Mouse (Mus musculus) fat pad, adult 2 months (tissue): Measurements from ENCODE around the gene Pik3r2.
A peak's percentile ranks its signal among the peaks of the same experiment; 100 is the strongest.

Experiments used
- DNase-seq: peaks from one replicate; pipeline ENCODE4 v3.0.0-alpha.2; 2011; ENCODE audit warnings: low read depth, low spot score; ENCODE audit errors: extremely low read depth

Gene Pik3r2

DNA sequence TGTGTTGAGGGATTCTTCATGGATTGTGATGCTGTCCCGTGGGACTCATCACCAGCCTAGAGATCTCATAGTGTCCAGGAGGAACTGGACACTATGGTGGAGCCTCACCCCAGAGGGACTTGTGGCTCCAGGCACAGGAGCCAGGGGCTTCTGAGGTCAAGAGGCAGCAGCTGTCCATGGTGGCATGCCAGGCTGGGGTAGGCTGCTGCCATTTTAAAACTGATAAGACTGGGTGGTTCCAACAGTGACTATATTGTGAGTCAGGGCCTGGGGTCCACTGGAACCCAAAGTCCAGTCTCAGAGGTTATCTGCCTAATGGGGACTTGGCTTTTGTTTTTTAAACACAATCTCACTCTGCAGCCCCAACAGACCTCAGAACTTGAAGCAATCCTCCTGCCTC, 25.3 kb upstream of the Pik3r2 start:
- DNase-seq, result no peak

DNA sequence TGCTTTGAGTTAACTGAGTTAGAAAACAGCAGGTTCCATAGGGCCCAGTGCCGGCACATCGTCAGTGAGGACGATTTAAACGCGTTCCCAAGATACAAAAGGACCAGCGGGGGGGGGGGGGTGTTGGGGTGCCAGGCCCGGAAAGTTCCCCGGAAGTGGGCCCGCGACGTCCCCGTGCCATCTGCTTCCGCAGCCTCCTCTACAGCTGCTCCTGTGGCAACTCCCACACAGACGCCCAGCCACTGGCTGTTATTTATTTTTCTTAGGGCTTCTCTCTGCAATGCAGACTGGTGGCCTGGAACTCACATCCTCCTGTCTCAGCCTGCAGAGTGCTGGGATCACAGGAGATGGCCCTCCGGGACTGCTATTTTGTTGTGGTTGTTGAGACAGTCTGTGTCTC, 24.6 kb upstream of the Pik3r2 start:
- no peak for DNase-seq

DNA sequence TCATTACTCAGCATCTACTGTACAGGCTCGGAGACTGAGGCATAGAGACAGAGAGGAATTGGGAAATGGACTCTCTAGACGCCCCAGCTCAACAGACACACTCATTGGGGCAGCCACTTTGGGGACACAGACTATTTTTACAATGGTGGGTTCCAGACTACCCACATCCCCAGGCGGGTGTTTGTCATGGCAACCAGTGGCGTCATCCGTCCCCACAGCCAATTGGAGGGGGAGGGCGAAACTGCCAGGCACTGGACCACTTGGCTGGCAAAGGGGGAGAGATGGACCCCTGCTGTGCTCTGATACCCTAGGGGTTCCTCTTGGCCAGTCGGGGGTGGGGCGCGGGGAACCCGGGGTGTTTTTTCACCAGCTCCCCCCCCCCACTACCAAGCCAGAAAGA, 24.1 kb upstream of the Pik3r2 start:
- no peak for DNase-seq

DNA sequence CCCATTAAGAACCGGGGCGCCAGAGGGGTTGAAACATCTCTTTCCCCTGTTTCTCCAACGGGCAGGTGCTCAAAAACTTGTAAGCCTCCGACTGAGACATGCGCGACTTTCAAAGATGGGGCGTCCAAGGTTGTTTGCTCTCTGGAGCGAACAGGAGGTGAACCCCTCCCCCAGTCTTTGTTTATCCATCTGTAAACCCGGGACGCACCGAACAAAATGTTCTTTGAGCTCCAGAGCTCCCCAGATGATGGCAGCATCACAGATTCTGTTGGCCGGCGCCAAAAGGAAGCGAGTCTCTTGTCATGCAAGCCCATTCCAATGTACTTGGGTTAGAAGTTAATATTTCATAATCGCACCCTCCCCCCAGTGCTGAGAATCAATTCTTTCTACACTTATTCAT, 21.8 kb upstream of the Pik3r2 start:
- DNase-seq, result no peak

DNA sequence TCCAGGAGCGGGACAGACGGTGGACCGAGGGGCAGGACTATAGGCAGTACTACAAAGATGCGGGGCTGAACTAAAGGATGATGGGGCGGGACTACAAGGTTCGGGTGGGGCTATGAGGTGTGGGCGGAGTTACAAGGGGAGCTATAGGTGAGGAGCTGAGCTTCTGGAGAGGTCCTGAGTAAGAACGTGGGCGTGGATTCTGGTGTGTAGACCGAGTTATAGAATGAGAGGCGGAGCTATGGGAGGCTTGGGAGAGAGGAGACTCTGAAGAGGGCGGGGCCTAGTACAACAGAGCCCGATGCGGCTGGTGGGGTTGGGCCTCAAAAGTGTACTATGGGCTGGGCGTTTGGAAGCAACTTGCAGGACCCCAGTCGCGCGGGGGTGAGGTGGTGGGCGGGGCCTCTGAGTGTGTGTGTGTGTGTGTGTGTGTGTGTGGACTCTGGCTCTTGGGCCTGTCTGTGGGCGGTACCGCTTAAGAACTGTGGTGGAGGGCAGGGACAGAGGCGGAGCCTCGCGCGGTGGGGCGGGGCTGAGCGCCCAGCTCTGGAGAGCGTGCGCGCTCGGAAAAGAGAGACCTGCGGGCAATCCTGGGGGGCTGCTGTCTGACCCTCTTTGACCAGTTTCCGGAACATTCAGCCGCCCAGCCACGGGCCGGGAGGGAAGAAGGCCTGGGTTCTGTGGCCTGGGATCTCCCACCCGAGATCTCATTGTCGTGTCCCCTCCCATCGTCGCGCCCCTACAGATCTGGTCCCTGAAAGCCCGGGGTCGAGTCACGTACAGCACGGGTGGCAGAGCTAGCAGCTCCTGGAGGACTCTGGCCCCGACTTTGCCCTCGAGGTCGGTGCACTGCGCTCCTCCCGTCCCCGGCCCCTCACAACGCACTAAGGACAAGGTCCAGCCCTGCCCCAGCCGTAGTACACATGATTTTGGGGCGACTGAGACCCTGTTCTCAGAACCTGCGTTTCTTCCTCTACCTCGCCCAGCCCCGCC, 20.9 kb upstream of the Pik3r2 start:
- peak; percentile 97 for DNase-seq

GRCm38 (mm10) chr8:70796403-70797080, 20.0 kb upstream of the Pik3r2 start:
- no peak for DNase-seq

GRCm38 (mm10) chr8:70795370-70795769, 18.9 kb upstream of the Pik3r2 start:
- DNase-seq, result no peak

DNA sequence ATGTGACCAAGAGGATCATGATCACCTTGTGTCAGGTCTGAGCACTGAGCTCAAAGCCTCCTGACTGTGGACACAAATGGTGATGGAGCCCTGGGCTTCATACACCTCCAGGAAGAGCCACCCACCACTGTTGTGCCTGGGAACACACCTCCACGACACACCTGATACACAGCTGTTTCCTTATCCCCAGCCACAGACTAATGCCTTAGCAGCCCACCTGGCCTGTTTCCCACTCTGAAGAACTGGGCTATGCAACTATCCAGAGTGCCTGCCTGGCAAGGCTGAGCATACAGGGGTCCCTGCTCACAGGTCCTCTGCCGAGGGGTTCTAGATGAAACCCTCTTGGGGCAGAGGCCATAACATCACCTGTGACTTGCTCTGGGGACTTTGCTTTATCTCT, 17.7 kb upstream of the Pik3r2 start:
- no peak for DNase-seq

DNA sequence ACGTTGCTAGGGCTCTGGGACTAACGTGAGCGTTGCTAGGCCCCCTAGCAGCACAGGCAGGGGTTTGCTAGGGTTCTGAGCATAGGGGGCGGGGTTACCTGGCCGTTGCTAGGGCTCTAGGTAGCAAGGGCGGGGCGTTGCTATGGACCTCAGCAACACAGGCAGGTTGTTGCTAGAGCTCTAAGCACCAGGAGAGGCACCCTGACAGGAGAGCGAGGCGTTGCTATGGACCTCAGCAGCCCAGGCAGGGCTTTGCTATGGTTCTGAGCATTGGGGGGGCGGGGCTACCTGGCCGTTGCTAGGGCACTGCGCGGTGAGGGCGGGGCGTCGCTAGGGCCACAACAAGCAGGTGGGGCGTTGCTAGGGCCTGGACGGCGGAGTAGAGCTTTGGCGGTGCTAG, 16.2 kb upstream of the Pik3r2 start:
- DNase-seq, result no peak

DNA sequence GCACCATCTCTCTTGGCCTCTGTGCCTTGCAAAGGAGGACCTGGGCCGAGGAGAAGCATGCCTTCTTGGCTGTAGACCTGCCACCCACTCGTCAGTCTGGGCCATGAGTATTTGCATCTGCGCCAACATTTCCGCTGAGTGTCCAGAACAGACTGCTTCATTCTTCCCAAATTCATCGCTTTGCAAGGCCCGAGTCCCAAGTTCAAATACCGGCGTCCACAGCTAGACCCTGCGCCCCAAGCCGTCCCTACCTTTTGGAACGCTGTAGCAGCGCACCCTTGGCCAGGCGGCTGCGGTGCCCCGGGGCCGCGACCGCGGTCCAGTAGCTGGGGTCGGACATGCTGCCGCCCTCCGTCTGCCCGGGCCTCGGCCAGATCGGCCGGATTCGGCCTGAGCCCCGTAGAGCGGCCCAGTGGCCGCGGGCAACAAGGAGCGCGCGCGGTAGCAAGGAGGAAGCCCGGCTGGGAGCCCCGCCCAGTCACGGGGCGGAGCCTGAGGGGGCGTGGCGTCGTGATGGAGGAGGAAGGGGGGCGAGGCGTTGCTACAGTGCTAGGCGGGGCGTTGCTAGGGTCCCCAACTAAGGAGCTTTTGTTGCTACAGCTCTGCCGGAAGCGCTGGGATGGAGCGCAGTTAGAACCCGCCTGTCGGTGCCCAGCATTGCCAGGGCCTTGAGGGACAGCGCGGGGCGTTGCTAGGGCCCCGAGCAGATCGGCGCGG, 15.6 kb upstream of the Pik3r2 start:
- DNase-seq, result no peak

DNA sequence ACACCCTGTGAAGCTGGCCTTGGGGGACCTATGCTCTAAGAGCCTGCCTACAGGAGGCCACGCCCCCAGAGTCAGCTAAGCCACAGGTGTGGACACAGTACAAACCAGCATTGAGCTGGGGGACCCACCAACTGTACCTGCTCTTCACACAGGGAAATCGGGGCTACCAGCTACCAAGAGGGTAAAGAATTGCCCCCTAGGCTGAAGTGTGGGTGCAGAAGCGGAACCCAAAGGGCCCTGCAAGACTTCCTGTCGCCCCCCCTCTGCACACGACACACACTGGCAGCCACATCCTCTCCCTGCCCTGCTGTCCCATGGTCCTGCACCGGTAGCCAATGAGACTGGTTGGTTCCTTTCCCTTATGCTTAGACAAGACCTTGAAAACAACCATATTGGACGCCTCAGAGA, 14.8 kb upstream of the Pik3r2 start:
- DNase-seq, result no peak

DNA sequence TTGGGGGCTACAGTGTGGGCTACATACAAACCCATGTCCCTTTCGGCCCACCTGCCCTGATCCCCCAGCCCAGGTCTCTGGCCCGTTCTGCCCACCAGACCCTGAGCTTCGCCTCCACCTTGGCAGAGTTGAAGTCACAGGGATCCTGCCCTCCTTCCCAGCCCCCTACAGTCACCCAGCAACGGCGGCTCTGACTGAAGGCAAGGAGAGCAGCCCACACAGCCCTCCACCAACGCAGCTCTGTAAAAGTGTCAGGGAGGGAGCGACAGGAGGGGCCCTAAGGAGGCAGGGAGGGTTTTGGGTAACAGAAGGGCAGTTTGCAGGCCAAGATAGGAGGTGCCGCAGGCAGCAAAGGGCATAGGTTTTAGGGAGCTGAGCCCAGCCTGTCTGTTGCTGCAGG, 14.3 kb upstream of the Pik3r2 start:
- no peak for DNase-seq

GRCm38 (mm10) chr8:70789046-70789445, 12.5 kb upstream of the Pik3r2 start:
- DNase-seq, result no peak

GRCm38 (mm10) chr8:70787941-70788667, 11.6 kb upstream of the Pik3r2 start:
- no peak for DNase-seq

DNA sequence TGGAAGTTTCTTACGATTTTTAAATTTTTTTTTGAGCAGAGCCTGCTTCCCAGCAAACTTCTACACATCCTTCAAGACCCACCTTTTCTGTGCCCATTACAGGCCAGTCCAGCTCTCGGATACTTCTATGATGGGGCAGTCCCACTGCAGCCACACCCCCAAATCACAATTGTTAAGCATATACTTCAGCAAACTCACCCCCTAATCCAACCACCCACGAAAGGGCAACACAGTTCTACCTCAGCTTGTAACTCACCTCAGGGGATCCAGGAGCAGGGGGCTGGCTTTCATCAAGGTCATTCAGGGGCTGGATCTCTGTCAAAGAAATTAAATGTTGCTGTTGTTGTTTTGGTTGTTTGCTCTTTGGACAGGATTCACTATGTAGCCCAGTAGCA, 10.5 kb upstream of the Pik3r2 start:
- DNase-seq, result no peak

DNA sequence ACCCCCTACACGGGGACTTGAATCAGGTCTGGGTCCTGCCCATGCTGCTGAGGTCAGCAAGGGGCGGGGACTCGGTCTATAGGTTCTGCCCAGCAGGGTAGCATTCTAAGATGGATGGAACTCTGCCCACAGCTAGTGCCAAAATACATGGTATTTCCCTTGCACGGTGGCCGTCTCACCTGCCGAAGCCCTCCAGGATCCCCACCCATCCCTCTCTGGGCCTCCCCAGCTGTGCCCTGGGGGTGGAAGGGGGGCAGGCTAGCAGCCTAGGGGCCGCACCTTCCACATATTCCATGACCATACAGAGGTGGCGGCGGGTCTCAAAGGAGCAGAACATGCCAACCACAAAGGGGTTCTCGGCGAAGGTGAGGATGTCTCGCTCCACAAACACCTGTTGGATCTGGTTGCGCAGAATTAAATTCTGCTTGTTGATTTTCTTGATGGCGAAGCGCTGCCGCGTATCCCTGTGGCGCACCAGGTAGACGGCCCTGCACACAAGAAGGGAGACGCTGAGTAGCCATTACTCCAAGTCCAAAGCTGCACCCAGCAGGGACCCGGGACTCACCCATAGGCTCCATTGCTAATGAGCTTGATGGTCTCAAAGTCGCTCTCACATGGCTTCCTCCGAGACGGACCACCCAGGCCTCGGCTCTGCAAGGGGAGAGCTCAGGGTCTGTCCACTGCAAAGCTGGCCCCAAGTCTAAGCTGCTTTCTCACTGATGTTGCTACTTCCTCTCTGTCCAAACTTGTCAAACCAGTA, 10.0 kb upstream of the Pik3r2 start:
- no peak for DNase-seq

- DNase-seq, result no peak
Observed at GRCm38 (mm10) chr8:70780093-70780492, 3.6 kb upstream of the Pik3r2 start.

- no peak for DNase-seq
Observed at GRCm38 (mm10) chr8:70775851-70776495, 540 bp downstream of the Pik3r2 start.

DNA sequence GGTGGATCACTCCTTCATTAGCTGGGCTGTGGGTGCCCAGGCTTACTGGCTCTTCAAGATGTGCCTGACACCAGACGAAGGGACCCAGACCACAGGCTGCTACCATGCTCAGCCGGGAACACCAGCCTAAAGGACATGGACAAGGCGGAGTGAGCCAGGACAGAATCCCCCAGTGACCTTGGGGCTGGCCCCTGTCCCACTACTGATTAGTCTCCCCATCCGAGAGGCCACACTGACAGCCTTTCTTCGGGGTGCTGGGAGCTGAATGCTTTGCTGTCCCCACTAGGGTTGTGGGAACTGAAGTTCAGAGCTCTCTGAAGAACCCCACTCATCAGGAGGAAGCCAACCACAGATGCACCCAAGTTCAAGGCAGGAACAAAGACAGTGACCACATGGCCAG, 1.3 kb downstream of the Pik3r2 start:
- no peak for DNase-seq

DNA sequence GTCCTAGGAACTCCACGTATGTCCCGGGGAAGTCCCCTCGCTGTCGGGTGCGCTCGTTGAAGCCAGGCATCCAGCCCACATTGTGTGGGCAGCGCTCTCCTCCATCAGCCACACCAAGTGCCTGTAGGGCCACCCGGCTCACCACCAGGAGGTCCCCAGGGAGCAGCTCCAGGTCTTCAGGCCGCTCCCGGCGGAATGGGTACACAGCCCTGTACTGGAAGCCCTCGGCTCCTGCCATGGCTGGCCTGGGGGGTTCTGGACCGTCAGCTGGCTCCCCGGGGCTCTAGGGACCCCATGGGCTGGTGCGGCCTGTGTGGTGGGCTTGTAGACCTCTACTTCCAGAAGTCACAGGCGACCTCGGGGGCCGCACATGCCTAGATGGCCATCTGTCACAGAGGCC, 1.8 kb downstream of the Pik3r2 start:
- DNase-seq, result no peak
